Mouse (Mus musculus): ENCODE measurements around the gene Klf13.

Klf13 gene

DNA sequence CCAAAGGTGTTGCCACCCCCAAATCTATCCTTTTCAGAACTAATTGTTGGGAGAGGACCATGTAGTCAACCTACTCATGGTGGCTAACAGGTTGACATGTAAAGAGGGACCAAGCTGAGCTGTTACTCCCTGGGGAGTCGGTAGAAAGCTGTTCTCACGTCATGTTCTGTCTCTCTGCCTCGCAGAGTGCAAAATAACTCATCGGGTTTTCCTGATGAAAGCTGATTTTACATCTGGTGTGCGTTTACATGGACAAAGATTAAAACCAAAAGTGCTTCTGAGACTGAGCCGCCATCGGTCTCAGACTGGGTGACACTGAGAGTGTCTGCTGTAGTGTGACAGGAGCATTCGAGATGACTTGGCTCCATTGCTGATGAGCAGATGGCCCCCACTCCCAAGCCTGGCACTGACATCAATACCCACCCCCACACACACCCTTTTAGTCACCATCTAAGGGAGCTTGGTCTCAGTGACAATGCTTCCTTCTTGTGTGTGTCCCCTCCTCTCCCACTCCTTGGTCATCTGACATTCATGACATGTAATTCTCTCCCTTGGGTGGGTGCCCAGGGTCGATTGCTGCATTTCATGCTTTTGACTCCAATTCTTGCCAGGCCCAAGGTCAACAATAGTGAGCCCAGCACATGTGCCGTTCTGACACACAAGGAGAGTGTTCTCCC, 12.4 kb upstream of the Klf13 start:
- DNase-seq (ENCODE audit: extremely low read depth, insufficient read length, low spot score) = no peak

DNA sequence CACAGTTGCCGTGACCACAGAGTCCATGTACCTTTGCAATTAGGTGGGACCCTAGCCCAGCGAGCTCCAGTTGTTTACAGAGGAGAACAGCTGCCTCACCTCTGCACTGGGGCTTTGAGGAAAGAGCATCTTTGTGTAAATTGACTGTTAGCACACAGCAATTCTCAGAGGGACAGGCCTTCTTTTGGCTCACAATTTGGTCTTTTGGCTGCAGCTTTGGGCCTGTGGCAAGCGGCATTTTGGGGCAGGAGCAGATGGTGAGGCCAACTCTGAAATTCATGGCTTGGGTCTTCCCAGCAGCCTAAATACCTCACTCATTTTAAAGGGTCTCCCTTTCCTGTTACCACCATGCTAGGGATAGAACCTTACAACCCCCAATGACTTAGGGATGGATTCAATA, 10.5 kb upstream of the Klf13 start:
- DNase-seq (ENCODE audit: extremely low read depth, insufficient read length, low spot score) = no peak

DNA sequence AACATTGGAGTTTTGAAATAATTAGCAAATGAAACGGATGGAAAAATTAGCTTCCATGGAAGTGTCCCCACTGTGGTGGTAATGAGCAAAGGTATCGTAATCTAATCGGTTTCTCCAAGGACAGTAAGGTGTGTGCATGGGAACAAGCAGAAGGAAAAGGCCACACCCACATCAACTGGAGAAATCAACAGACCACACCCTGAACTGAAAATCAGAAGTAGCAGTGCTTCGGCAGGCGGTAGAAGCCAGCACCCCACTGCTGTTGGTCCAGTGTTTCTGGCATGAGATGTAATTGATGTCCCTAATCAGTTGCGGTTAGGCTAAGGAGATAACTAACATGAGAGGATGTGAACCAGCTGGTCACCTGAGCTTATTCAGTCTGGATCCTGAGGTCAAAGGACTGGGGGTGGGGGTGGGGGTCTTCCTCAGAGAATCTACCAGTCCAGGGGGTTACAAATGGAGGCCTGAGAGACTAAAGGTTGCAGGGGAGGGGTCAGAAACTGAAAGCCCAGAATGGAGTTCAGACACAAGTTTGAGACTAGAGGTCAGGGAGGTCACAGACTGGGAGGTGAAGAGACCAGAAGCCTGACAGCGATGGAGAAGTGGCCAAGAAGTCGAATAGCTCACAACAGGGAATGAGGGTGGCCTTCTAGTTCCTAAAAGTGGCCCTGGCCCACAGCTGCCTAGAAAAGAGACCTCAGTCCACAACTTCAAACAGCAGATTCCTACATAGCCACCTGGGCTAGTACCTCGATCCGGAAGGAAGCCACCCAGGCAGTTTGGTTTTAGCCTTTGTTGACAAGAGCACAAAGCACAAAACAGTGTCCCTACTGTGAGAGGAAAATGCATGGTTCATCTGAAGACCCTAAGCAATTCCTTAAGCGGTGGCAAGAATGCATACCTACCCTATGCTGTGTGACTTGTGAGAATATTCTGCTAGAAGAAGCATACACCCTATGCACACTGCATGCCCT, 9.1 kb upstream of the Klf13 start:
- no peak for DNase-seq (ENCODE audit: extremely low read depth, insufficient read length, low spot score)

DNA sequence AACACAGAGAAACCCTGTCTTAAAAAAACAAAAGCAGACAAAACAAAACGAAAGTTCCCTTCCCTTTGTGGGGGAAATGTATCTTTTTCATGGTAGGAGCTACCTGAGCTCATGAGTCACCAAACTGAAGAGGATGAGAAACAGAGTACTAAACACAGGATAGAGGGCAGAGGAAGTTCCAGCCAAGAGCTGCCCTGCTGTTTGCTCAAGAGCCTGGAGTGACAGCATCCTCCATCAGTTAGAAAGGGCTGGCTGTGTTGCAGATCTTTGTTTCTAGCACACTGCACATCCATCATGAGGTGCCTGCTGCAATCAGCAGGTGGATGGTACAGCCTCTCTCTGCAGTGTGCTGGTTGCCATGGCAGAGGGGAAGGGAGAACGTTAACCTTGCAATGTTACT, 5.2 kb upstream of the Klf13 start:
- no peak for DNase-seq (ENCODE audit: extremely low read depth, insufficient read length, low spot score)

DNA sequence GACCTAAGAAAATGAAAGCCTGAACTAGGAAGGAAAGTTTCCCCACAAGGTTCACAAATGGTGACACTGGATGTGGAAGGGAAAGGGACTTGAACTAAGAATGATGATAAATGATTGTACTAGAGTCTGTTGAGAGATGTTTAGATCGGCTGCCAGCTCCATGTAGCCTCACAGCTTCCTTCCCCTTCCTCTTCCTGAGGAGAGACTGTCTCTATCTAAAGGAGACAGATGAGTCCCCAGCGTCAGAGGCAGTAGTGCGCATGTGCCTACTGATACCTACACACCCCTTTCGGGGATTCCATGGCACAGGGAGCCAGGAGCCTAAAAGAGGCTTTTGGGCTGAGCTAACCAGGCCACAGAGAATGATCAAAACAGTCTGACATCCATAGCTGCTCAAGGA, 2.8 kb upstream of the Klf13 start:
- no peak for DNase-seq (ENCODE audit: extremely low read depth, insufficient read length, low spot score)

DNA sequence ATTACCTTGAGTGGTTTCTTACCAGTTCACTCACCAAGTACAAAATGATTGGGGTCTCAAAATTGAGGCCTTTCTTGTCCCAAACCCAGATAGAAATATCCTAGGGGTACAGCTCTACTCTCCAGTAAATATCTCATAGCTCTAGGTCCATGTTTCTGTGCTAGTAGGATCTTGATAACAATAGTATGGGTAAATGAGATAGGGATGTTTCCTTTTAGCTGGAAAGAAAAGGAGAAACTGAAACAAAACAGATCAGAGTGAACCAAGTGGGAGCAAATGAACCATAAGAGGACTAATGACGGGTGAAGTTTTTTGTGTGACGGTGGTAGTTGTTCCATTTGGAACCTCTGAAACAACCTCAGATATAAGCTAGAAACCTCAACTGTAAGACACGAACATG, 2.3 kb upstream of the Klf13 start:
- DNase-seq (ENCODE audit: extremely low read depth, insufficient read length, low spot score) = no peak

DNA sequence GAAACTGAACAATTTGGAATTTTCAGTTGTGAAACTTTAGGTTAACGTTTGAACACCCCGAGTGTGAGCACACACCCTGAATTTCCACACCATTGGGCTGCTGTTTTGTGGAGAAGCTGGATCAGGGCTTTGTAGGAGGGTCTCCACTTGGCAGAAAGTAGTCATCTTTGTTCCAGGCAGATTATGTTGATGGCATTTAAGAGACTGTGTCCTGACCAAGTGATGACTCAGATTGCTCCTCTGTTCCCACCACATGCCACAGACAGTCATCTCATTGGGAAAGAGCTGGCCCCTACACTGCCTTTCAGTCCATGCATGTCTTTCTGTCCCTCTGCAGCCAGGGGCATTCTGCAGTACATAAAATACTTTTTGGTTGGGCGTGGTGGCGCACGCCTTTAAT, 1.6 kb upstream of the Klf13 start:
- DNase-seq (ENCODE audit: extremely low read depth, insufficient read length, low spot score) = peak; percentile 62

DNA sequence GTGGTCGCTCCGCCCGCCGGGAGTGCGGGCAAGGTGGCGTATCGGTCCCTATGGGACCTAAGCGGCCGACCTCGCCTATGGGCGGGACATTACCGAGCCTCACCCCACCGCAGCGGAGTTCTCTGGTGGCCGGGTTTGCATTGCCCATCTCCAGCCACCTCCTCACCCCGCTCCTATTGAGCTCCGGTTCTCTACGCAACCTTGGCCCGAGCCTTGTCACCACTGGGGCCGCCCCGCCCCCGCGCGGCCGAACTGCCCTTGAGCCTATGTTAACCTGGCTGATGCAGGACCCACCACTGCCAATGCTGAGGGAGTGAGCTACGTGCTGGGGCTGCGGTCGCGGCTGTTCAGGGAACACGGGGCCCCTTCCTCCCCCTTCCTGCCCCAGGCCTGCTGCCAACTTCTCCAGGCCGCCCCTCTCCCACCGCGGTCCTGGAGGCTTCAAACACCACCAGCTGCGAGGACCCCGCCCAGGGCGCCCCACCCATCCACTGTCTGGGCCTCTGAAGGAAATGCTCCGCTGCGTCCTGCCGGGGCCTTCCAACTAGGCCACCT, 759 bp upstream of the Klf13 start:
- peak; percentile 93 for DNase-seq (ENCODE audit: extremely low read depth, insufficient read length, low spot score)

DNA sequence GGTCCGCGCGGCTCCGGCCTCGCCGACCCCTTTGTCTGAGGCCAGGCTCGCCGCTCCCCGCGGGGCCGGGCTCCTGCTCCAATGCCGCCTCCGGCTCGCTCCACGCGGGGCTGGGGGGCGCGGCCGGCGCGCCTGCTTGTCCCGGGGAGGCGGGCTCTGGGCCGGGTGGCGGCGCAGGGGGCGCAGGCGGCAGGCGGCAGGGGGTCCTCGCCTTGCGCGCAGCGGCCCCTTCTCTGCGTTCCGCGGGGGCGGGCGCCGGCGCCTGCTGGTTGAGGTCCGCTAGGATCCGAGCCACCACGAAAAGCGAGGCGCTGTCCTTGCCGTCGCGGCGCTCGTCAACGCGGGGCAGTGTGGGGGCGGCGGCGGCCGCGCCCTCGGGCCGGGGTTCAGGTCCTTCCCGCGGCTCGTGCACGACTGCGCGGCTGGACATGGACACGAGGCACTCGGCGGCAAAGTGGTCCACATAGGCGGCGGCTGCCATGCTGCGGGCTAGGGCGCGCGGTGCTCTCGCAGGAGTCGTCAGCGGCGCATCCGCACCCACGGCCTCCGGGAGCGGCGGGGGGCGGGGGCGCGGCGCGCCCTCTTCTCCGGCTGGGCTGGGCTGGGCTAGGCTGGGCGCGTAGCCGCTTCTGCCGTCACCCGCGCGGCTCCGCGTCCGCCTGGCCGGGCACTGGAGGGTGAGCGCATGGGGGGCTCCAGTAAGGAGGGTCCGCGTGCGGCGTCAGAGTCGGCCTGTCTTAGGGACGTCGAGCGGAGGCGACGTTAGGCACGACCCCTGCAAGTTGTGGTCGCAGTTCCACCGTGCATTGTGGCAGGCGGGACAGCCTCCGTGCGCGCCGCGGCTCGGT, 425 bp downstream of the Klf13 start:
- DNase-seq (ENCODE audit: extremely low read depth, insufficient read length, low spot score) = no peak

DNA sequence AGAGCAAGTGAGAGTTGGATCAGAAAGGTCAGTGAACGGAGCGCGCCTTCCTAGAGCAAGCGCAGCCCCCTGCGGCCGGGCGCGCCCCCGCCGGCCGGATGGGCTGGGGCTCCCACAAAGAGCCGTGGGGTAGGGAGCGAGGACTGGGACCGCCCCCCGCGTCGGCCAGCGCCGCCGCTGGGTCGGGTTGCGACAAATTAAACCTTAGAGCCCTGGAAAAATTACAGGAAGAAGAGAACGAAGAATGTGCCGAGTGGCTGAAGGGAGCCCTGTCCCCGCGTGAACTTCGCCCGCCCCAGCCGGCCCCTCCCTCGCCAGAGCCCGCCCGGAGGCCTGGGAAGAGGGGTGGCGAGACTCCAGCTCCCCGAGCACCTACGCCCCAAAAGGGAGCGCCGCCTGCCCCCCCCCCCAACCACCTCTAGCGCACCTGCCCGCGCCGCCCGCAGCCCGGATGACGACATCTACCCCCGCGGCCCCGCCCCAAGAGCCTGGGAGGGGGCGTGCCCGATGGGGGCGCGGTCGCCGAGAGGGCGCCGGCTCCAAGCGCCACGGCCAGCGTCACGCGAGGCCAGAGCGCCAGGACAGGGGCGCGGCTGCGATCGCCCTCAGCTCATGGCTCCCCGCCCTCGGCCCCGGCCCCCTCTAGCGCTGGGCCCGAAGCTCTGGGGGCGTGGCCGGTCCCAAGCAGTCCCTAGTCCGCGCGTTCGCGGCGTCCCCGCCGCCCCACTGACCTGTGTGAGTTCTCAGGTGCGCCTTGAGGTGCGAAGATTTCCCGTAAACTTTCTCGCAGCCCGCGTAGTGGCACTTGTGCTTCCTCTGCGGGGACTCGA, 1.3 kb downstream of the Klf13 start:
- DNase-seq (ENCODE audit: extremely low read depth, insufficient read length, low spot score) = peak; percentile 90

DNA sequence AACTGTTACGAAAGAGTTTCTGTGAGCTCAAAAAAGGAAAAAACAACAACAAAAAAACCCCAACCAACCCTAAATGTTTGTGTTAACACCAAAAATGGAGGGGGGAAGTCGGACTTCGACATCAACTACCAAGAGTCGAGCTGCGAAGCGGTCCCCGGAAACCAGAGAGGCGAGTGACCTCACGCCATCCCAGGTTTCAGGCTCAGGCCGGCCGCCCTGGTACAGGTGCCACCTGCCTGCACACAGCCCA, 1.8 kb downstream of the Klf13 start:
- DNase-seq (ENCODE audit: extremely low read depth, insufficient read length, low spot score) = no peak

DNA sequence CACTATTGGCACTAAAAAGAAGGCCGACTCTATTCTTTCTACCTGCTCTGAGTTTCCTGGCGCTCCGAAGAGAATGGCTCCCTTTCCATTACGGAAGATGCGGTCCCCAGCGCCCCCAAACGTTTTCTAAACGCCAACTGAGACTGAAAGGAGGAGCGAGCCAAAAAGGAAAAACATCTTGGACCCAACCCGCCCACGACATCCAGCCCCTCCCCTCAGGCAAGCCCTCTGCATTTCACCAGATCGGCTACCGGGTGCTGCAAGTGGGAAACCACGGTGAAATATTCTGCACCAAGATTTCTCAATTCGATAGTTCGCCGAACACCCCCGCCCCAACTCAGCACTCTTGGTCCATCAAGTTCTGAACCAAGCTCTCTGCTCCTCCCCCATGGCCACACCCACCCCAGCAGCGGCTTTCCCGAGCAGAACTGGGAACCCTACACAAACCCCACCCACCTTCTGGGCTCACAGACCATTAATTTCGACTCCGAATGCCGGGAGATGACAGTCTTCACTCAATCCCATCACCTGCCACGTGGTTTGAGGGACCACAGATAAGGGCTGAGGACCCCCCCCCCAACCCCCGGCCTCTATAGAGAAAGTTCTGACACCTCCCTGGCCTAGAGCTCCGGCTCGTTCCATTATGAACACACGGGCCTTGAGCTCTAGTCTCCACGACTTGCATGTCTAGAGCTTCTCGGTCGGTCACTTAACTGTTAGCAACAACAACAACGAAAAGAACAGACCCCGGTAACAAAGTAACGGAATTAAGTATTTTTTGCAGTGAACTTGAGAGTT, 2.3 kb downstream of the Klf13 start:
- DNase-seq (ENCODE audit: extremely low read depth, insufficient read length, low spot score) = peak; percentile 76

DNA sequence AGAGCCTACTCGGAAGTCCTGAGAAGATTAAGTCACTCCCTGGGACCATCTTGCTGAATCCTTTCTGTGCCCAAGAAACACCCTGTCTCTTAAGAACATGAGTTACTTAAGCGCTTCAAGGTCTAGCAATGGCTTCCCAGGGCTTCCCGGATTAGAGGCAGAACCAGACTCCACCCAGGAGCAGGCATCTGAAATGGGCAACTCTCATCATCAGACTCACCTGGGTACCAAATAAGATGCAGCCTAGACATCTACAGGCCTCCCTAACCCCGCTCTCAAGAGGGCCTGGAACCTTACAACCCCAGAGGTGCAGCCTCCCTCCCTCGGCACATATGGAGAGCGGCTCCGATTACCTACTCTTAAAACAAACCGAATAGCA, 2.9 kb downstream of the Klf13 start:
- no peak for DNase-seq (ENCODE audit: extremely low read depth, insufficient read length, low spot score)

DNA sequence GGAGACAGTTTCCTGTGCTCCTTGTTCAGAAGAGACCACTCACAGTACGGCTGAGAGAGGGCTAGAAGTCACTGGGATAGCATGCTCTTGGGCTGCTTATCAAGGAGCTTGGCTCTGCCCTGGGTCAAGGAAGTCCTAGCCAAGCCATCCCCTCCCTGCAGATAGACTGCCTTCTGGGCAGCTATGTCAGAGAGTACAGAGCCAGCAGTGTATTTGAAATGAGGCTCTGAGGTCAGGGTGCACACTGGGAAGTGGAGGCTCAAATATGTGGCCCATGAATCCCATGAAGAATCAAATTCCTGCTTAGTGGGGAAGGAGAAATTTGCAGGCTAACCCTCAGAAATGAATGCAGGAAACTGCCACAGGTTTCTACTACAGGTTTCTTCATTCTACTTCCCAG, 4.2 kb downstream of the Klf13 start:
- no peak for DNase-seq (ENCODE audit: extremely low read depth, insufficient read length, low spot score)

DNA sequence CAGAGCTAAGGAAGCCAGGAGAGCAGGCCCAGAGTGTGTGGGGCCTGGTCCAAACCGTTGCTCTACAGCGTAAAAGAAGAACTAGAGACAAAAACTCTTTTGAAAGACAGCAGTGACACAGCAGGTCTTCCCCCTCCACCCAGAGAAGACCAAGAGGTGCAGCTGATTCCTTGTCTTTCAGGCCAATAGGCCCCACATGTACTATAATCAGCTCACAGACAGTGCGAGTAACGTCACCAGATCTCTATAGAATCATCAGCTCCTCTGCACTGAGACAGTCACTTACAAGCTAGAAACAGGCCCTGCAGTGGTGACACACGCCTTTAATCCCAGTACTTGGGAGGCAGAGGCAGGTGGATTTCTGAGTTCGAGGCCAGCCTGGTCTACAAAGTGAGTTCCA, 4.8 kb downstream of the Klf13 start:
- DNase-seq (ENCODE audit: extremely low read depth, insufficient read length, low spot score) = no peak

DNA sequence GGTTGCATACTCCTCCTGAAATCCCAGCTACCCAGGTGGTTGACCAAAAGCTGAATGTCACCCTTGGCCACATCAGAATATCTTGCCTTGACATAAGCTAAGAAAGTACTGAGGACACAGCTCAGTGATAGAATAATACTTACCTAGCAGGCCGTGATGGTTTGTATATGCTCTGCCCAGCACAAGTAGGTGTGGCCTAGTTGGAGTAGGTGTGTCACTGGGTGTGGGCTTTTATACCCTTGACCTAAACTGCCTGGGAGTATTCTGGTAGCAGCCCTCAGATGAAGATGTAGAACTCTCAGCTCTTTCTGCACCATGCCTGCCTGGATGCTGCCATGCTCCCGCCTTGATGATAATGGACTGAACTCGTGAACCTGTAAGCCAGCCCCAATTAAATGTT, 6.3 kb downstream of the Klf13 start:
- DNase-seq (ENCODE audit: extremely low read depth, insufficient read length, low spot score) = no peak

DNA sequence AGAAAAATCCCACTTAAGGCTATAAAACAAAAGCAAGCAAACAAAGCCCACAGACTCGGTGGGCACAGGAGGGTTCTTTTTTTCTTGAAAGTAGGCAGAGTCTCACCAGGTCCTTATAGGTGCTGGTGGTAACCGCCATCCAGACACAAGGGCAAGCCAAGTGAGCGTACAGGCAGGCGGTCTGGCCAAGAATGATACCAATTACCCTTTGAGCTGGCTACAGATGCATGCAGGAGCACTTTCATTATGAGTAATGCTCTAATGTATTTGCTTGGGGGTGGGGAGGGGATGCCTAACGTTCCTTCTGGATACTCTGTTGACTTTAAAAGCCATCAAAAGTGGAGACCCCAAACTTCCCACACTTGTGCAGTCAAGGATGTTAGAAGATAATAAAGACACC, 7.9 kb downstream of the Klf13 start:
- no peak for DNase-seq (ENCODE audit: extremely low read depth, insufficient read length, low spot score)

DNA sequence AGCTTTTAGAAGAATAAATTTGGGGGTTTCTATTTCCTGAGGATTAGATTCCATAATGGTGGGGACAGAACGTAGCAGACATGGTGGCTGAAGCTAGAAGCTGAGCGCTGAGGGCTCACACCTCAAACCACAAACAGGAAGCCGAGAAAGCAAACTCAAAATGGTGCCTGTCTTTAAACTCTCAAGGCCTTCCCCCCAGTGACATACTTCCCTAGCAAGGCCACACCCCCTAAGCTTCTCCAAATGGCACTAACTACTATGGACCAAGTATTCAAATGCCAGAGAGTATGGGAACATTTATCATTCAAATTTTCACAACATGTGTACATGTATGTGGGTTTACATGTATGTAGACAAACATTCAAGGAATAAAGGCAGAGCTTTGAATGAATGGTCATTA, 8.6 kb downstream of the Klf13 start:
- no peak for DNase-seq (ENCODE audit: extremely low read depth, insufficient read length, low spot score)

DNA sequence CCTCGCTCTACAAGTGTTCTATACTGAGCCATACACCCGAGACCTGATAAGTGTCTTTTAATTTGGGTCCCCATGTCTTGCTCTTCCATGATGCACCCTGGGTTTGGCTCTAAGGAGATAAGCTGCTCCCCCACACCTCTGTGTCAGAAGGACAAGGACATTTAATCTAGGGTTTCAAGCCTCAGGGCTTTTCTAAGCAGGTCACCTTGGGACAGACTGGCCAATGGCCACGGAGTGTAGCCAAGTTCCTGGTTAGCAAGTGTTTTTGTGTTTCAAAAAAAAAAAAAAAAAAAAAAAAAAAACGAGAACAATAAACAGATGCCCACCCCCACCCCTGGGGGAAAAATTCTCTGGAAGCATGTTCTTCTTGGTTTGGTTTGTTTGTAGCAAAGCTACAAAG, 9.6 kb downstream of the Klf13 start:
- no peak for DNase-seq (ENCODE audit: extremely low read depth, insufficient read length, low spot score)

DNA sequence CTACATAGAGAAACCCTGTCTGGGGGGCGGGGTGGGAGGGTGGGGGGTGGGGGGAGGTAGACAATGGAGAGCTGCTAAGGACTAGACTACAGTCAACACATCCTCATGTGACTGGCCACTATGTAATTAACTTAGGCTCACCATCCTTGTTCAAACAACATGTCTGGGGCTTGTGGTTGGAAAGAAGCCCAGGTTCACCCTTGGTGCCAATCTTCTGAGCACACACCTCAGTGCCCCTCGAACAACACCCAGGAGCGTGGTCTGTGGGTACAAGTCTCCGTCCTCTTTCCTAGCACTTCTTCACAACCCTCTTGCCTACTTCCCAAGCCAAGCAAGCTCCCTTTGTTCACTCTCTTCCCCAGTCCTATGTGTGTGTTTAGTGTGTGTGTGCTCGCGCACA, 11.6 kb downstream of the Klf13 start:
- no peak for DNase-seq (ENCODE audit: extremely low read depth, insufficient read length, low spot score)
